Mouse (Mus musculus) E14TG2a.4 (cell line): ENCODE measurements around the gene 1700030J22Rik.

ENCODE experiments used
- H3K27me3 ChIP-seq: 2 replicates; pipeline ENCODE4 v1.6.1; 2014; ENCODE audit warnings: low read length, control low read depth; ENCODE audit not compliant: insufficient read depth
- H3K36me3 ChIP-seq: 2 replicates; pipeline ENCODE4 v1.6.1; 2014; ENCODE audit warnings: low read length, control low read depth; ENCODE audit not compliant: insufficient read depth
- H3K4me1 ChIP-seq: replicated peaks from 2 replicates; pipeline ENCODE4 v1.6.1; 2014; ENCODE audit warnings: low read depth, low read length, control low read depth
- H3K4me3 ChIP-seq: replicated peaks from 2 replicates; pipeline ENCODE4 v1.5.1; 2014; ENCODE audit warnings: mild to moderate bottlenecking, low read length
- H3K9me3 ChIP-seq: 2 replicates; pipeline ENCODE4 v1.6.1; 2014; ENCODE audit warnings: low read length, control low read depth
- CTCF ChIP-seq: conservative IDR thresholded peaks from 2 replicates; pipeline ENCODE4 v1.5.1; 2014; ENCODE audit warnings: low read length
- NANOG ChIP-seq: IDR thresholded peaks from 2 replicates; pipeline ENCODE4 v1.6.1; 2014; ENCODE audit warnings: borderline replicate concordance, low read length, mixed read lengths
- POU5F1 ChIP-seq: IDR thresholded peaks from 2 replicates; pipeline ENCODE4 v1.6.1; 2014; ENCODE audit warnings: low read length, borderline replicate concordance

Gene 1700030J22Rik

GRCm38 (mm10) chr8:116975066-116975465 lies 3.7 kb downstream of the 1700030J22Rik start:
- H3K4me1 ChIP-seq = peaks cover 78% of the 10 kb centered on the region
- H3K36me3 ChIP-seq = no peaks in the 10 kb centered on the region
- H3K27me3 ChIP-seq = no peaks in the 10 kb centered on the region
- peak overlapping the region; percentile 54 for H3K4me3 ChIP-seq
- no peaks in the 10 kb centered on the region for H3K9me3 ChIP-seq
- TF ChIP-seq CTCF (no peak), NANOG (peak; percentile 21; the same call in 1 of the 2 replicates), POU5F1 (peak; percentile 86; the same call in 1 of the 2 replicates)

GRCm38 (mm10) chr8:116969531-116969930 lies 9.2 kb downstream of the 1700030J22Rik start:
- TF ChIP-seq POU5F1 (no peak), NANOG (no peak), CTCF (no peak)
- Histone ChIP-seq H3K4me3 (no peak overlapping the region), H3K36me3 (no peaks in the 10 kb centered on the region), H3K9me3 (no peaks in the 10 kb centered on the region), H3K4me1 (peaks cover 43% of the 10 kb centered on the region), H3K27me3 (no peaks in the 10 kb centered on the region)

GRCm38 (mm10) chr8:116954415-116954814 lies 24.3 kb downstream of the 1700030J22Rik start:
- no peaks in the 10 kb centered on the region for H3K27me3 ChIP-seq

GRCm38 (mm10) chr8:116952428-116952827 lies 26.3 kb downstream of the 1700030J22Rik start:
- Histone ChIP-seq H3K27me3 (no peaks in the 10 kb centered on the region), H3K9me3 (no peaks in the 10 kb centered on the region), H3K4me1 (peaks cover 58% of the 10 kb centered on the region), H3K4me3 (no peak overlapping the region), H3K36me3 (peaks cover 67% of the 10 kb centered on the region)
- TF ChIP-seq POU5F1 (no peak), CTCF (no peak), NANOG (no peak)

More at GRCm38 (mm10) chr8:116954415-116954814, 24.3 kb downstream of the 1700030J22Rik start:
- TF ChIP-seq CTCF = no peak
- TF ChIP-seq POU5F1 = no peak
- no peak for TF ChIP-seq NANOG
- H3K9me3 ChIP-seq = no peaks in the 10 kb centered on the region
- no peak overlapping the region for H3K4me3 ChIP-seq
- peaks cover 57% of the 10 kb centered on the region for H3K4me1 ChIP-seq
- peaks cover 82% of the 10 kb centered on the region for H3K36me3 ChIP-seq

GRCm38 (mm10) chr8:116951778-116952177 lies 27.0 kb downstream of the 1700030J22Rik start:
- Histone ChIP-seq H3K9me3 (no peaks in the 10 kb centered on the region), H3K4me1 (peaks cover 63% of the 10 kb centered on the region), H3K4me3 (no peak overlapping the region), H3K27me3 (no peaks in the 10 kb centered on the region), H3K36me3 (peaks cover 60% of the 10 kb centered on the region)
- TF ChIP-seq POU5F1 = no peak

DNA sequence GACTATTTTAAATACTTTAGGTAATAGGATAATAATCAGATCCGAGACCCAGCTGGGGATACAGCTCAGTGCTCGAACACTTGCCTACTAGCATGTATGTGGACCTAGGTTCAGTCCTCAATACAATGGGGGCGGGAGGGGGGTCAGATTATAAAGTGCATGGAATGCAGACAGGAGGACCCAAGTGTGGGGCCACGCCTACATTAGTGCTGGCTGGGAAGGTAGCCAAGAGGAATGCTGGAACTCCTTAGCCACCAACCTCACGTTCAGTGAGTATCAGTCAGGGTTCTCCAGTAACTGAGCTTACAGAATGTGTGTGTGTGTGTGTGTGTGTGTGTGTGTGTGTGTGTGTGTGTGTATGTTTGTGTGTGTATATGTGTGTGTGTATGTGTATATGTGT lies 27.4 kb downstream of the 1700030J22Rik start:
- H3K27me3 ChIP-seq = no peaks in the 10 kb centered on the region
- peaks cover 56% of the 10 kb centered on the region for H3K36me3 ChIP-seq
- no peak overlapping the region for H3K4me3 ChIP-seq
- no peaks in the 10 kb centered on the region for H3K9me3 ChIP-seq
- H3K4me1 ChIP-seq = peaks cover 67% of the 10 kb centered on the region
- TF ChIP-seq POU5F1 = no peak
- TF ChIP-seq CTCF = no peak
- TF ChIP-seq NANOG = no peak

DNA sequence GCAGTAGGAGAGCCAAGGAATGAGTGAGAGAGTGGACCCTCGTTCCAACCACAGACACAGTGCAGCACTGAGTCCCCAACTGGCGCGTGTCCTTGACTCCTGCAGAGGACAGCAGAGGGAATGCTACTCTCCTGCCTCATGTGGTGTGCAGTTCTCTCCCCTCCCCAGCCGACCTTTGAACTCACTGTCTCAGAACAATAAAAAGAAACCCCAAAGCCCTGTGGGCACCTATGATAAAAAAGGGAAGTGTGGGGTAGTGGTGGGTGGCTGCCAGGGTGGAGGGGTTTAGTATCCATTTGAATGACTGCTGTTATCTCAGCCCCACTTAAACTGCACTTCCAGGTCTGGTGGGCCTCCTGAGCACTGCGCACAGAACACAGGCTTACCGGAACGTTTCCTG lies 31.2 kb downstream of the 1700030J22Rik start:
- TF ChIP-seq CTCF = no peak
- no peak for TF ChIP-seq POU5F1
- no peak for TF ChIP-seq NANOG
- no peaks in the 10 kb centered on the region for H3K9me3 ChIP-seq
- peaks cover 86% of the 10 kb centered on the region for H3K4me1 ChIP-seq
- H3K36me3 ChIP-seq = peaks cover 36% of the 10 kb centered on the region
- peak overlapping the region; percentile 45 for H3K4me3 ChIP-seq
- H3K27me3 ChIP-seq = no peaks in the 10 kb centered on the region

DNA sequence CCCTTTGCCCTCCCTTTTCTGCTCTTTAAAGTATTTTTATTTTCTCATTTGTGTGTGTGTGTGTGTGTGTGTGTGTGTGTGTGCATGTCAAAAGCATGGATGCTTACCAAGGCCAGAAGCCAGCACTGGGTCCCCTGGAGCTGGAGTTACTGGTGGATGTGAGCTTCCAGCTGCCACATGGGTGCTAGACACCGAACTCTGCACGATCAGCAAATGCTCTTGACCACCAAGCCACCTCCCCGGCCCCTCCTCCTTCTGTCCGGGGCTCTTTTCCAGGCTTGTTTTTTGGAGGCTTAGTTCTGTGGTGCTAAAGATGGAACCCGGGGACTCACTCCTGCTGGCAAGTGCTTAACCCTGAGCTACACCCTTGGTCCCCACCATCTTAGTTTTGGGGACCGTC lies 31.9 kb downstream of the 1700030J22Rik start:
- TF ChIP-seq NANOG (no peak), POU5F1 (no peak), CTCF (no peak)

DNA sequence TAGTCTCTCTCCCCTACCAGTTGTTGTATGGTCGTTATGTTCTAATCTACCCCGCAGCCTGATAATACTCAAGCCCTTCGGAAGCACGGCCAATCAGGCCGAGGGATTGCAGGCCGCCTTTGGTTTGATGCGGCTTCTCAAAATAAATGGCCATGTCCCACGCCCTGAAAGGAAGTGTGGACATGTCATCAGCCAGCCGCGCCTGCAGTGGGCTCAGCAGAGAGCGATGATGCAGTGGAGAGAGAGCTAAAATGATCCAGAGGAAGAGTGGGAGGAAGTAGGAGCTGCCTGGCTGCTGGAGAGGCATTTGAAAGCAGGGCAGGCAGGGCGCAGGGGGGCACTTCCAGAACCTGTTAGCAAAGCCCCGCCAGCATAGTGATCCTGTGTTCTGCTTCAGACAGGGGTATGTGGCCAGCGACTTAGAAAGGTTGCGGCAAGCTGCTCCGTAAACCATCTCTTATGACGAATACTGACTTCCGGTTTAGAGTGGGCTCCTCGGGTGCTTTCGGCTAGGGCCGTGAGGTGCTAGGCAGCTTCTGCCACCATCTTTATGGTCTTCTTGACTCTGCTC lies 32.4 kb downstream of the 1700030J22Rik start:
- peak overlapping the region; percentile 62 for H3K4me3 ChIP-seq
- H3K4me1 ChIP-seq = peaks cover 82% of the 10 kb centered on the region
- no peak for TF ChIP-seq POU5F1
- TF ChIP-seq NANOG = no peak
- peaks cover 29% of the 10 kb centered on the region for H3K36me3 ChIP-seq
- no peaks in the 10 kb centered on the region for H3K27me3 ChIP-seq
- no peaks in the 10 kb centered on the region for H3K9me3 ChIP-seq

More for the DNA sequence above, 31.9 kb downstream of the 1700030J22Rik start:
- H3K9me3 ChIP-seq = no peaks in the 10 kb centered on the region
- peaks cover 29% of the 10 kb centered on the region for H3K36me3 ChIP-seq
- no peaks in the 10 kb centered on the region for H3K27me3 ChIP-seq
- peaks cover 85% of the 10 kb centered on the region for H3K4me1 ChIP-seq
- H3K4me3 ChIP-seq = peak overlapping the region; percentile 62
